Mouse (Mus musculus) hematopoietic stem cell, adult 5-6 weeks (primary cell): ENCODE measurements around the gene Prss44. TPM values are rescaled to one million over a fixed set of nuclear protein-coding genes. Genes with fewer than 3 reads are reported as not detected.

Experiments used
- ATAC-seq, 2 experiments: fragments of 125-278 bp in 1 of 2; replicated peaks in 1 of 2; 2 replicates each; pipeline ENCODE4 v1.8.0; 2016 to 2017; ENCODE audit warnings: inconsistent platforms in 2 of 2, mild to moderate bottlenecking in 2 of 2, moderate number of reproducible peaks in 2 of 2, low read depth in 1 of 2, moderate TSS enrichment in 1 of 2; ENCODE audit not compliant: low FRiP score in 2 of 2, poor library complexity in 2 of 2, severe bottlenecking in 2 of 2, insufficient read depth in 1 of 2, low TSS enrichment in 1 of 2
- total RNA-seq: library from RNA; stranded (forward); fragments of 172-1452, 232-1000 nt; gene quantifications from 2 replicates; pipeline ENCODE4 v1.2.3, GENCODE M21; 2017

The Prss44 gene
- total RNA-seq, 1 experiment from 2014 or later: not detected

DNA sequence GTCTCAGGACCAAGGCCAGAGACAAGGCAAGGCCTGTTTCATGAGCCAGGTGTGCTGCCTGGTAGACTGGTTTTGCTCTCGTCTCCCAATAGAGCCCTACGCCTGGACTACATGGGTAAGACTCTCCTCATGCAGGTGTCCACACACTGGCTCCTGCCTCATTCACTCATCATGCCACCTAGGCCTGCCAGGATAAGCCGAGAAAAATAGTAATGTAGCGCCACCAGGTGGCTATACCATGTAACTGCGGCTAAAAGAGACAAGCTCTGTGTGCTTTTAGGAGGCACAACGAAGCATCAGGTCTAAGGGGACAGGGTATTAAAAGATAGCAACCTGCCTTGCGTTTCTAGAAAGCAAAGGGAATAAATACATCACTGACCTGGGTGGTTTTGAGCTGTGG, 57.2 kb downstream of the Prss44 start:
- ATAC-seq: peak; percentile 63 to 66

Other genes with a start within 250 kb of the Prss44 start
- gene Nradd, start 189.5 kb upstream of the Prss44 start, total RNA-seq: 4.1 and 6.2 TPM in 2 replicates
- 38.0 and 61.7 TPM in 2 replicates for gene Nbeal2, start 159.8 kb upstream of the Prss44 start, total RNA-seq
- gene Ccdc12, start 157.5 kb upstream of the Prss44 start, total RNA-seq: 89.4 and 111 TPM in 2 replicates
- gene Myl3, start 72.1 kb upstream of the Prss44 start, total RNA-seq: not detected in 2 replicates
- gene Pth1r, start 66.8 kb upstream of the Prss44 start, total RNA-seq: 1.1 TPM in 1 of 2 replicates, not detected in the other
- gene Prss42, start 15.8 kb upstream of the Prss44 start, total RNA-seq: not detected in 2 replicates
- not detected in 2 replicates for gene Prss43, start 12.7 kb downstream of the Prss44 start, total RNA-seq
- gene Prss45, start 20.6 kb downstream of the Prss44 start, total RNA-seq: not detected in 2 replicates
- gene Prss46, start 30.5 kb downstream of the Prss44 start, total RNA-seq: not detected in 2 replicates
- gene Prss50, start 44.0 kb downstream of the Prss44 start, total RNA-seq: not detected in 2 replicates
- gene Als2cl, start 65.9 kb downstream of the Prss44 start, total RNA-seq: 1.5 and 4.9 TPM in 2 replicates
- gene Tmie, start 66.1 kb downstream of the Prss44 start, total RNA-seq: 0.50 TPM in 1 of 2 replicates, not detected in the other
- gene Fam240a, start 102.9 kb downstream of the Prss44 start, total RNA-seq: not detected in 2 replicates
- not detected in 2 replicates for gene Tdgf1, start 132.2 kb downstream of the Prss44 start, total RNA-seq
- gene Lrrc2, start 137.6 kb downstream of the Prss44 start, total RNA-seq: 0.50 TPM in 1 of 2 replicates, not detected in the other
- not detected in 2 replicates for gene Rtp3, start 176.6 kb downstream of the Prss44 start, total RNA-seq
- 273 and 662 TPM in 2 replicates for gene Ltf, start 205.3 kb downstream of the Prss44 start, total RNA-seq
- 24.9 and 25.1 TPM in 2 replicates for gene Ccrl2, start 243.5 kb downstream of the Prss44 start, total RNA-seq